Mouse (Mus musculus) left cerebral cortex, postnatal 14 days (tissue): ENCODE measurements around the gene Usp24. TPM values are rescaled to one million over a fixed set of nuclear protein-coding genes. Genes with fewer than 3 reads are reported as not detected.
"Not testable (repeated sequence)": the region's sequence is repeated elsewhere in the genome, so short reads cannot be mapped to it uniquely, and the experiment has no call there.

Source experiments
- DNase-seq, 2 experiments: peaks; one replicate each; pipeline ENCODE4 v3.0.0; 2021 to 2022; ENCODE audit warnings: low spot score in 2 of 2, mixed read lengths in 1 of 2
- intact Hi-C: fragments of 180-260 bp; cut with DNase I; formaldehyde crosslinking; loops from one replicate; pipeline ENCODE4 v1.15.1; 2025
- total RNA-seq, 2 experiments: library from RNA; stranded (reverse); gene quantifications; 2 replicates each; pipeline ENCODE4 v1.2.3; 2021

Usp24 gene
- total RNA-seq, 2 experiments from 2014 or later: 39.6 to 40.5 TPM

GRCm38 (mm10) chr4:106316351-106317178 lies 552 bp downstream of the Usp24 start:
- intact Hi-C loops: loop anchor here (5.0 kb wide), 1 partner anchor 89 kb away; no protein-coding TSS in a partner anchor
- peak; percentile 15 to 36 for DNase-seq

- DNase-seq: peak in 1 of 2 experiments; percentile 55
- intact Hi-C loops: loop anchor here (5.0 kb wide), 1 partner anchor 90 kb away; no protein-coding TSS in a partner anchor
These were observed 1.4 kb downstream of the Usp24 start for GRCm38 (mm10) chr4:106317179-106318055.

GRCm38 (mm10) chr4:106318208-106318607 lies 2.2 kb downstream of the Usp24 start:
- DNase-seq: no peak
- intact Hi-C loops: loop anchor here (5.0 kb wide), 1 partner anchor 91 kb away; no protein-coding TSS in a partner anchor

- no peak for DNase-seq
- intact Hi-C loops: loop anchor here (5.0 kb wide), 1 partner anchor 92 kb away; no protein-coding TSS in a partner anchor
These were observed 3.0 kb downstream of the Usp24 start for GRCm38 (mm10) chr4:106318976-106319375.

GRCm38 (mm10) chr4:106322846-106323245 lies 6.8 kb downstream of the Usp24 start:
- intact Hi-C loops: no loop called here
- DNase-seq: no peak

- intact Hi-C loops: no loop called here
- no peak for DNase-seq
These were observed 7.3 kb downstream of the Usp24 start for GRCm38 (mm10) chr4:106323318-106323717.

- intact Hi-C loops: no loop called here
- DNase-seq: no peak
These were observed 11.4 kb downstream of the Usp24 start for GRCm38 (mm10) chr4:106327436-106327835.

GRCm38 (mm10) chr4:106328704-106329103 lies 12.7 kb downstream of the Usp24 start:
- no peak for DNase-seq
- intact Hi-C loops: no loop called here

GRCm38 (mm10) chr4:106329171-106329570 lies 13.2 kb downstream of the Usp24 start:
- intact Hi-C loops, DNase-seq: not testable (repeated sequence)

GRCm38 (mm10) chr4:106330371-106330819 lies 14.4 kb downstream of the Usp24 start:
- no peak for DNase-seq
- intact Hi-C loops: no loop called here

GRCm38 (mm10) chr4:106333071-106333470 lies 17.1 kb downstream of the Usp24 start:
- intact Hi-C loops: no loop called here
- DNase-seq: no peak

- intact Hi-C loops: no loop called here
- no peak for DNase-seq
These were observed 17.6 kb downstream of the Usp24 start for GRCm38 (mm10) chr4:106333584-106333983.

- intact Hi-C loops: no loop called here
- DNase-seq: no peak
These were observed 19.8 kb downstream of the Usp24 start for GRCm38 (mm10) chr4:106335858-106336257.

GRCm38 (mm10) chr4:106347664-106348063 lies 31.7 kb downstream of the Usp24 start:
- intact Hi-C loops: no loop called here
- no peak for DNase-seq

- intact Hi-C loops, DNase-seq: not testable (repeated sequence)
These were observed 39.0 kb downstream of the Usp24 start for GRCm38 (mm10) chr4:106355025-106355424.

GRCm38 (mm10) chr4:106370013-106370412 lies 54.0 kb downstream of the Usp24 start:
- intact Hi-C loops: no loop called here
- no peak for DNase-seq

GRCm38 (mm10) chr4:106375857-106376256 lies 59.8 kb downstream of the Usp24 start:
- DNase-seq: peak; percentile 87 to 88
- intact Hi-C loops: loop anchor here (1.0 kb wide), 1 partner anchor 148 kb away; no protein-coding TSS in a partner anchor

- no peak for DNase-seq
- intact Hi-C loops: no loop called here
These were observed 63.0 kb downstream of the Usp24 start for GRCm38 (mm10) chr4:106378839-106379572.

- no peak for DNase-seq
- intact Hi-C loops: no loop called here
These were observed 65.1 kb downstream of the Usp24 start for GRCm38 (mm10) chr4:106381131-106381530.
